Comparison of ENCODE assay signal across 7 mouse cellular contexts in the genomic region with DNA sequence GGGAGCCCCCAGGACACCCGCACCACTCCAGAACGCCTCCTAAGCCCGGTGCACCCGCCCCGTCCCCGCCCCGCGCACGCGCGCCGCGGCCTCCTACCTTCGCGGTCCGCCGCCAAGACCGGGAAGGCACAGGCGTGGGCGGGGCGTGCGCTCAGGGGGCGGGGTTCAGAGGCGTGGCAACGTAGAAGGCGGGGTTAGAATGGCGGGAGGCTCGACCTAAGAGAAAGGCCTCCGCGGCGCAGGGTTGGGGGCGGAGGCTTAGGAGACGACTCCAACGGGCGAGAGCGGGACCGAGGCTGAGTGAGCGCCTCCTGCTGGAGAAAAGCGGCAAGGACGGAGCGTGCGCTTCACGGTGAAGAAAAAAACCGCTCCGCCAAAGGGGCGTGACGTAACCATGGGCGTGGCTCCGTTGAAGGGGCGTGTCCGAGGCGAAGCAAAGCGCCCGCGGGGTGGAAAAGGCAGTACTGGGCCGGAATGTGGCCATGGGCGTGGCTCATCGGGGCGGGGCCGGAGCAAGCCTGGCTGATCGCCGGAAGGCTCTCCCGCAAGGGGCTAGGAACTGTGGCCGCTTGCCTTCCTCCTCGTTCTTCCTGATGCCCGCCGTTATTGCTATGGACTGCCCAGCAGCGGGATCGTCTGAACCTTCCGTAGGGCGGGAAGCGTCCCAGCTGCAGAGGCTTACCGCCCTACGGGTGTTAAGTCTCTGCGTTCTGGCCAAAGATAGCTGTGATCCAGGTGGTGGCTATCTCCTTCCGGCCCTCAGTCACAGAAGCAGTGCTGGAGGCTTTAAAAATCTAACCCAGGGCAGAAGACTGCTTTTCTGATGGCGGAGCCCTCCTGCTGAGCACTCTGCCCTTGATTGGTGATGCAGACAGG. TPM values are rescaled to one million over a fixed set of nuclear protein-coding genes. Genes with fewer than 3 reads are reported as not detected.
DNase-seq lines count a peak whose midpoint lies in the region; ATAC-seq and TF ChIP-seq lines count a peak whose summit lies in the region.

A gene (minus strand): TSS at position 125 of the 876 bp plus-strand sequence.

- H3K4me3 ChIP-seq in embryonic facial prominence, embryonic 10.5 days, result peak within 1 kb of the TSS; percentile 69
- H3K4me3 ChIP-seq in intestine, postnatal 0 days (ENCODE audit: low read depth, low read length), result peak within 1 kb of the TSS; percentile 64
- peak within 1 kb of the TSS; percentile 64 for H3K4me3 ChIP-seq in midbrain, embryonic 12.5 days
- peak within 1 kb of the TSS; percentile 67 for H3K4me3 ChIP-seq in small intestine, adult 2 months (ENCODE audit: low read depth, low read length)

- WGBS in embryonic facial prominence, embryonic 10.5 days, result under 1% methylated on average over 77 of the region's 77 CpGs
- WGBS in intestine, postnatal 0 days, result under 1% methylated on average over 77 of the region's 77 CpGs
- under 1% methylated on average over 77 of the region's 77 CpGs for WGBS in midbrain, embryonic 12.5 days
- WGBS in small intestine, adult 2 months, result under 1% methylated on average over 77 of the region's 77 CpGs

- peak within 1 kb of the TSS; percentile 89 for H3K4me2 ChIP-seq in intestine, postnatal 0 days (replicated peaks; ENCODE audit: low read depth)
- peak within 1 kb of the TSS; percentile 75 for H3K4me2 ChIP-seq in midbrain, embryonic 12.5 days (replicated peaks)

- H3K36me3 ChIP-seq in embryonic facial prominence, embryonic 10.5 days (replicated peaks), result peaks cover 28% of the 10 kb centered on the region
- H3K36me3 ChIP-seq in intestine, postnatal 0 days (ENCODE audit: control insufficient read depth, insufficient read depth), result peaks cover 9% of the 10 kb centered on the region
- peaks cover 19% of the 10 kb centered on the region for H3K36me3 ChIP-seq in midbrain, embryonic 12.5 days
- H3K36me3 ChIP-seq in small intestine, adult 2 months (ENCODE audit: control insufficient read depth, insufficient read depth, low read length), result peaks cover 1% of the 10 kb centered on the region; the same call in 1 of the 2 replicates

- H3K4me1 ChIP-seq in embryonic facial prominence, embryonic 10.5 days, result peaks cover 26% of the 10 kb centered on the region
- H3K4me1 ChIP-seq in intestine, postnatal 0 days (replicated peaks; ENCODE audit: control insufficient read depth, insufficient read depth, low read length), result 0 out of 2 replicates have a peak, but pooled peaks cover 8% of the 10 kb centered on the region
- peaks cover 20% of the 10 kb centered on the region for H3K4me1 ChIP-seq in midbrain, embryonic 12.5 days
- H3K4me1 ChIP-seq in small intestine, adult 2 months (ENCODE audit: control insufficient read depth, insufficient read depth, insufficient read length, low read length), result no peaks in the 10 kb centered on the region

- peak within 1 kb of the TSS; percentile 71 for H3K9ac ChIP-seq in intestine, postnatal 0 days (ENCODE audit: low read depth, low read length)
- H3K9ac ChIP-seq in midbrain, embryonic 12.5 days (replicated peaks), result peak within 1 kb of the TSS; percentile 71

- TF ChIP-seq POLR2A in small intestine, adult 2 months (IDR thresholded peaks at IDR 0.05; ENCODE audit: low read depth, low read length), result peak; percentile 59

- H3K27me3 ChIP-seq in embryonic facial prominence, embryonic 10.5 days (replicated peaks; ENCODE audit: low read depth, poor library complexity, severe bottlenecking), result no peaks in the 10 kb centered on the region
- H3K27me3 ChIP-seq in intestine, postnatal 0 days (replicated peaks; ENCODE audit: control insufficient read depth, insufficient read depth, low read length), result no peaks in the 10 kb centered on the region
- no peaks in the 10 kb centered on the region for H3K27me3 ChIP-seq in midbrain, embryonic 12.5 days
- H3K27me3 ChIP-seq in small intestine, adult 2 months (ENCODE audit: control insufficient read depth, insufficient read depth, low read length), result no peaks in the 10 kb centered on the region

- peak; percentile 100 for DNase-seq in adrenal gland, postnatal 10 days
- DNase-seq in embryonic facial prominence, embryonic 10.5 days (ENCODE audit: low spot score), result peak; percentile 100
- DNase-seq in gonadal fat pad, adult 2 months (ENCODE audit: low read depth), result peak; percentile 68
- peak; percentile 100 for DNase-seq in left cerebral cortex, postnatal 4 days

- intact Hi-C loops in left cerebral cortex, postnatal 4 days (cut with DNase I), result no loop called here

- TF ChIP-seq CTCF in intestine, postnatal 0 days (IDR thresholded peaks at IDR 0.05; ENCODE audit: low read depth), result peak; percentile 99
- peak; percentile 87 for TF ChIP-seq CTCF in small intestine, adult 2 months (IDR thresholded peaks at IDR 0.05; ENCODE audit: extremely low read depth, insufficient read length, insufficient replicate concordance, low read depth, low read length)

- H3K27ac ChIP-seq in embryonic facial prominence, embryonic 10.5 days (replicated peaks), result peak within 1 kb of the TSS; percentile 97
- peak within 1 kb of the TSS; percentile 80 for H3K27ac ChIP-seq in intestine, postnatal 0 days (ENCODE audit: low read depth, low read length)
- H3K27ac ChIP-seq in midbrain, embryonic 12.5 days (replicated peaks), result peak within 1 kb of the TSS; percentile 90
- peak within 1 kb of the TSS; percentile 72 for H3K27ac ChIP-seq in small intestine, adult 2 months (ENCODE audit: insufficient read depth, low read depth, low read length)

- peak; percentile 96 for ATAC-seq in intestine, postnatal 0 days
- peak; percentile 93 for ATAC-seq in midbrain, embryonic 12.5 days (ENCODE audit: low FRiP score, low read depth)

- no peaks in the 10 kb centered on the region for H3K9me3 ChIP-seq in embryonic facial prominence, embryonic 10.5 days
- H3K9me3 ChIP-seq in intestine, postnatal 0 days (ENCODE audit: control insufficient read depth), result no peaks in the 10 kb centered on the region
- H3K9me3 ChIP-seq in midbrain, embryonic 12.5 days, result no peaks in the 10 kb centered on the region

RNA-seq across cellular contexts. Expression of the gene that starts here (rescaled TPM):
- 10 to 100 TPM in 1 of 2 experiments, 1 to 10 TPM in 1; 6.7 to 13.2 TPM for total RNA-seq in adrenal gland, postnatal 10 days (2021)
- 11.0 and 11.3 TPM in 2 replicates for polyA plus RNA-seq in embryonic facial prominence, embryonic 10.5 days (2016; fragmentation: Nextera tagmentation; extraction: Ambion mirVana)
- polyA plus RNA-seq in gonadal fat pad, adult 2 months (2012; rRNA removed), result 17.6 and 18.9 TPM in 2 replicates
- 1.3 and 1.5 TPM in 2 replicates for polyA plus RNA-seq in intestine, postnatal 0 days (2015; fragmentation: Nextera tagmentation; extraction: Ambion mirVana)
- total RNA-seq in left cerebral cortex, postnatal 4 days (2021), result 10 to 100 TPM; 36.7 to 37.2 TPM
- polyA plus RNA-seq in midbrain, embryonic 12.5 days (2016; fragmentation: Nextera tagmentation; extraction: Ambion mirVana), result 14.2 and 15.9 TPM in 2 replicates
- 4.7 and 7.3 TPM in 2 replicates for polyA plus RNA-seq in small intestine, adult 2 months (2012; rRNA removed)

Comparison
In these comparisons a context has a peak if more than half of its experiments do, and no peak if none do; other contexts are left out.
1. Peak in every context shown above with its lines: DNase-seq, ATAC-seq, H3K4me3 ChIP-seq and H3K27ac ChIP-seq.